11 mouse cellular contexts compared by ENCODE assay signal in genomic region chr6:36858258-36859041, GRCm38 (mm10). TPM values are rescaled to one million over a fixed set of nuclear protein-coding genes. Genes with fewer than 3 reads are reported as not detected.
DNase-seq lines count a peak whose midpoint lies in the region; ATAC-seq and TF ChIP-seq lines count a peak whose summit lies in the region.
"Had no signal": no experiment of that assay in that cellular context is flagged by ENCODE, and none has a peak within 500 bp of the region (broad histone marks: within the 10 kb centered on the region; RNA-seq: fewer than 3 reads in every experiment).

No protein-coding gene starts in this region.

- TF ChIP-seq POLR2A in olfactory bulb, adult 2 months (IDR thresholded peaks at IDR 0.05; ENCODE audit: insufficient read depth, low read depth, low read length): no peak

- H3K9ac ChIP-seq in stomach, embryonic 14.5 days (replicated peaks; ENCODE audit: low read depth, low read length): no peak overlapping the region
- no peak overlapping the region for H3K9ac ChIP-seq in stomach, postnatal 0 days (ENCODE audit: low read length)
- H3K9ac ChIP-seq in embryonic facial prominence, embryonic 15.5 days: no peak overlapping the region
- no peak overlapping the region for H3K9ac ChIP-seq in liver, embryonic 12.5 days
- H3K9ac ChIP-seq: lung, embryonic 14.5 days had no signal

- no peak for TF ChIP-seq EP300 in stomach, postnatal 0 days (optimal IDR thresholded peaks at IDR 0.05)

- no peaks in the 10 kb centered on the region for H3K9me3 ChIP-seq in stomach, embryonic 14.5 days (ENCODE audit: control insufficient read depth, low read depth, low read length)
- no peaks in the 10 kb centered on the region for H3K9me3 ChIP-seq in stomach, postnatal 0 days (ENCODE audit: control insufficient read depth, low read length)
- no peaks in the 10 kb centered on the region for H3K9me3 ChIP-seq in embryonic facial prominence, embryonic 15.5 days (replicated peaks)
- no peaks in the 10 kb centered on the region for H3K9me3 ChIP-seq in limb, embryonic 10.5 days (replicated peaks)
- no peaks in the 10 kb centered on the region for H3K9me3 ChIP-seq in liver, embryonic 12.5 days (replicated peaks)

- 0 out of 2 replicates have a peak overlapping the region, but pooled peaks have one; percentile 7 for H3K27ac ChIP-seq in stomach, embryonic 14.5 days (ENCODE audit: low read length)
- no peak overlapping the region for H3K27ac ChIP-seq in stomach, postnatal 0 days (replicated peaks)
- H3K27ac ChIP-seq in embryonic facial prominence, embryonic 15.5 days (replicated peaks): peak overlapping the region; percentile 58
- H3K27ac ChIP-seq in limb, embryonic 10.5 days: peak overlapping the region; percentile 74
- H3K27ac ChIP-seq in olfactory bulb, adult 2 months (ENCODE audit: insufficient read depth, low read depth, low read length): peak overlapping the region; percentile 67
- no peak overlapping the region for H3K27ac ChIP-seq in liver, embryonic 12.5 days

- WGBS in stomach, embryonic 14.5 days: 93% methylated on average over 3 of the region's 3 CpGs
- WGBS in stomach, postnatal 0 days: 91% methylated on average over 3 of the region's 3 CpGs
- 71% methylated on average over 3 of the region's 3 CpGs for WGBS in embryonic facial prominence, embryonic 15.5 days
- WGBS in limb, embryonic 10.5 days: 89% methylated on average over 3 of the region's 3 CpGs
- WGBS in olfactory bulb, adult 2 months: 60% methylated on average over 3 of the region's 3 CpGs
- WGBS in liver, embryonic 12.5 days (ENCODE audit: insufficient replicate concordance): 70% methylated on average over 3 of the region's 3 CpGs

- H3K4me1 ChIP-seq in stomach, embryonic 14.5 days (ENCODE audit: control insufficient read depth, insufficient read depth, low read length): no peaks in the 10 kb centered on the region; the same call in 1 of the 2 replicates
- H3K4me1 ChIP-seq in stomach, postnatal 0 days (replicated peaks; ENCODE audit: control insufficient read depth, insufficient read depth): no peaks in the 10 kb centered on the region
- no peaks in the 10 kb centered on the region; the same call in 1 of the 2 replicates for H3K4me1 ChIP-seq in embryonic facial prominence, embryonic 15.5 days
- H3K4me1 ChIP-seq in limb, embryonic 10.5 days: peaks cover 12% of the 10 kb centered on the region
- peaks cover 9% of the 10 kb centered on the region for H3K4me1 ChIP-seq in olfactory bulb, adult 2 months (ENCODE audit: control insufficient read depth, insufficient read depth, low read length)
- H3K4me1 ChIP-seq in liver, embryonic 12.5 days: no peaks in the 10 kb centered on the region

- no peak for DNase-seq in stomach, postnatal 0 days (ENCODE audit: low spot score)
- DNase-seq in limb, embryonic 10.5 days (ENCODE audit: low spot score): no peak
- DNase-seq in gastrocnemius, postnatal 25 days: no peak
- no peak for DNase-seq in cerebellum, adult 18-20 months
- DNase-seq: heart, postnatal 36 days; lung, embryonic 14.5 days had no signal

- no peaks in the 10 kb centered on the region for H3K27me3 ChIP-seq in stomach, embryonic 14.5 days (ENCODE audit: control insufficient read depth, insufficient read depth, low read length)
- H3K27me3 ChIP-seq in stomach, postnatal 0 days (ENCODE audit: control insufficient read depth, insufficient read depth, low read length): no peaks in the 10 kb centered on the region
- no peaks in the 10 kb centered on the region for H3K27me3 ChIP-seq in embryonic facial prominence, embryonic 15.5 days
- H3K27me3 ChIP-seq in limb, embryonic 10.5 days (ENCODE audit: low read depth, poor library complexity, severe bottlenecking): no peaks in the 10 kb centered on the region
- H3K27me3 ChIP-seq in liver, embryonic 12.5 days (replicated peaks): no peaks in the 10 kb centered on the region

- H3K4me2 ChIP-seq in stomach, embryonic 14.5 days (replicated peaks; ENCODE audit: low read depth, low read length): no peak overlapping the region
- no peak overlapping the region for H3K4me2 ChIP-seq in stomach, postnatal 0 days (replicated peaks; ENCODE audit: low read depth)
- H3K4me2 ChIP-seq in embryonic facial prominence, embryonic 15.5 days (replicated peaks): no peak overlapping the region
- H3K4me2 ChIP-seq in liver, embryonic 12.5 days: no peak overlapping the region
- H3K4me2 ChIP-seq: lung, embryonic 14.5 days had no signal

- no peak for TF ChIP-seq CTCF in stomach, postnatal 0 days (IDR thresholded peaks at IDR 0.05; ENCODE audit: low read depth)
- TF ChIP-seq CTCF in olfactory bulb, adult 2 months (IDR thresholded peaks at IDR 0.05; ENCODE audit: insufficient read depth, low read depth, low read length): no peak

- no peaks in the 10 kb centered on the region for H3K36me3 ChIP-seq in stomach, embryonic 14.5 days (ENCODE audit: control insufficient read depth, insufficient read depth, low read length)
- H3K36me3 ChIP-seq in stomach, postnatal 0 days (ENCODE audit: control insufficient read depth, insufficient read depth, low read length): no peaks in the 10 kb centered on the region
- H3K36me3 ChIP-seq in embryonic facial prominence, embryonic 15.5 days: no peaks in the 10 kb centered on the region
- H3K36me3 ChIP-seq in limb, embryonic 10.5 days: no peaks in the 10 kb centered on the region
- no peaks in the 10 kb centered on the region for H3K36me3 ChIP-seq in liver, embryonic 12.5 days

- ATAC-seq in stomach, embryonic 14.5 days (ENCODE audit: insufficient number of reproducible peaks, insufficient read depth, low FRiP score, low read depth): no peak
- ATAC-seq in stomach, postnatal 0 days (ENCODE audit: low FRiP score, low TSS enrichment): no peak
- ATAC-seq in embryonic facial prominence, embryonic 15.5 days (ENCODE audit: insufficient number of reproducible peaks, low FRiP score, low TSS enrichment, low read depth): no peak
- no peak for ATAC-seq in liver, embryonic 12.5 days

- no peak overlapping the region for H3K4me3 ChIP-seq in stomach, embryonic 14.5 days (ENCODE audit: low read depth, low read length)
- no peak overlapping the region for H3K4me3 ChIP-seq in stomach, postnatal 0 days (ENCODE audit: low read depth, low read length)
- no peak overlapping the region for H3K4me3 ChIP-seq in embryonic facial prominence, embryonic 15.5 days (replicated peaks)
- H3K4me3 ChIP-seq in limb, embryonic 10.5 days: no peak overlapping the region
- no peak overlapping the region for H3K4me3 ChIP-seq in olfactory bulb, adult 2 months (ENCODE audit: insufficient read depth, low read depth, low read length)
- no peak overlapping the region for H3K4me3 ChIP-seq in liver, embryonic 12.5 days

RNA-seq across cellular contexts. Expression of gene Ptn, which starts 48.4 kb away (rescaled TPM):
- polyA plus RNA-seq in stomach, embryonic 14.5 days (2014; fragmentation: Nextera tagmentation; extraction: Ambion mirVana): 432 and 471 TPM in 2 replicates
- 157 and 183 TPM in 2 replicates for polyA plus RNA-seq in stomach, postnatal 0 days (2015; fragmentation: Nextera tagmentation; extraction: Ambion mirVana)
- 604 and 631 TPM in 2 replicates for polyA plus RNA-seq in embryonic facial prominence, embryonic 15.5 days (2015; fragmentation: Nextera tagmentation; extraction: Ambion mirVana)
- 587 and 597 TPM in 2 replicates for polyA plus RNA-seq in limb, embryonic 10.5 days (2016; fragmentation: Nextera tagmentation; extraction: Ambion mirVana)
- polyA plus RNA-seq in olfactory bulb, adult 2 months (2012; ENCODE audit: insufficient read depth, insufficient read length, low replicate concordance, missing spikeins): 318 TPM in 1 of 2 replicates, not detected in the other
- total RNA-seq in gastrocnemius, postnatal 25 days (2021): 1 to 10 TPM; 2.6 to 4.6 TPM
- 59.8 and 89.1 TPM in 2 replicates for polyA plus RNA-seq in liver, embryonic 12.5 days (2016; fragmentation: Nextera tagmentation; extraction: Ambion mirVana)
- total RNA-seq: MEL had no signal

Comparison
In these comparisons a context has a peak if more than half of its experiments do, and no peak if none do; other contexts are left out.
1. H3K27ac ChIP-seq: peak in stomach, embryonic 14.5 days (single experiment), embryonic facial prominence, embryonic 15.5 days (single experiment), limb, embryonic 10.5 days (single experiment) and olfactory bulb, adult 2 months (single experiment); none in stomach, postnatal 0 days (single experiment) and liver, embryonic 12.5 days (single experiment).